Mouse (Mus musculus) right cerebral cortex, postnatal 14 days (tissue): Measurements from ENCODE around the gene Vmn1r30.

Source experiments
- DNase-seq: peaks from one replicate; pipeline ENCODE4 v3.0.0; 2022

The Vmn1r30 gene

GRCm38 (mm10) chr6:58443285-58443684 lies at the start of gene Vmn1r30:
TSS of gene Vmn1r30 (minus strand) at chr6:58443385.
- DNase-seq, result no peak

- no peak for DNase-seq
Observed at GRCm38 (mm10) chr6:58475230-58475629, 32.0 kb upstream of the Vmn1r30 start, which contains the start of gene Vmn1r31. TSS of gene Vmn1r31 (minus strand) at chr6:58475330.
